Mouse (Mus musculus): Measurements from ENCODE around the gene Klhl36. TPM values are rescaled to one million over a fixed set of nuclear protein-coding genes. Genes with fewer than 3 reads are reported as not detected.
"Not testable (repeated sequence)": the region's sequence is repeated elsewhere in the genome, so short reads cannot be mapped to it uniquely, and the experiment has no call there.

The Klhl36 gene
- total RNA-seq, 4 experiments from 2014 or later: 7.4 to 8.6 (median 8.4) TPM

GRCm38 (mm10) chr8:119834676-119835075 lies 27.4 kb upstream of the Klhl36 start:
- DNase-seq (ENCODE audit: low spot score in 2 of 2): no peak

- DNase-seq (ENCODE audit: low spot score in 2 of 2): no peak
These were observed 26.8 kb upstream of the Klhl36 start for GRCm38 (mm10) chr8:119835270-119835669.

DNA sequence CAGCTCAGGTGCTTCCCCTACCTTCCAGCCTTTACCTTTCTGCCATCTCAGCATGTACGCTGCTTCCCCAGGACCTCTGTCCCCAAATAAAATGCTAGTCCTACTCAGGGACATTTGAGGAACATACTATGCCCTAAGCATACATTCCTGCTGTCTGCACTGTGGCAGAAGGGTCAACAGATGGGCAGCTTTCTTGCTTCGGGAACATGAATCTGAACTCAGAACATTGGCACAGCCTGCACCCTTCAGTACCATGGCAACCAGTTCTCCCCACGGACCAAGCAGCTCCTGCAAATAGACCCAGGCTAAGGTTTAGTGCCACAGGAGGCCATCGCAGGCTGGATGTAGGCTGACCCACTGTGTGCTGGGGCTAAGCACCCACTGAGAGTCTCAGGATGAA lies 25.2 kb upstream of the Klhl36 start:
- DNase-seq (ENCODE audit: low spot score in 2 of 2): no peak

- no peak for DNase-seq (ENCODE audit: low spot score in 2 of 2)
These were observed 24.5 kb upstream of the Klhl36 start for GRCm38 (mm10) chr8:119837553-119838071.

DNA sequence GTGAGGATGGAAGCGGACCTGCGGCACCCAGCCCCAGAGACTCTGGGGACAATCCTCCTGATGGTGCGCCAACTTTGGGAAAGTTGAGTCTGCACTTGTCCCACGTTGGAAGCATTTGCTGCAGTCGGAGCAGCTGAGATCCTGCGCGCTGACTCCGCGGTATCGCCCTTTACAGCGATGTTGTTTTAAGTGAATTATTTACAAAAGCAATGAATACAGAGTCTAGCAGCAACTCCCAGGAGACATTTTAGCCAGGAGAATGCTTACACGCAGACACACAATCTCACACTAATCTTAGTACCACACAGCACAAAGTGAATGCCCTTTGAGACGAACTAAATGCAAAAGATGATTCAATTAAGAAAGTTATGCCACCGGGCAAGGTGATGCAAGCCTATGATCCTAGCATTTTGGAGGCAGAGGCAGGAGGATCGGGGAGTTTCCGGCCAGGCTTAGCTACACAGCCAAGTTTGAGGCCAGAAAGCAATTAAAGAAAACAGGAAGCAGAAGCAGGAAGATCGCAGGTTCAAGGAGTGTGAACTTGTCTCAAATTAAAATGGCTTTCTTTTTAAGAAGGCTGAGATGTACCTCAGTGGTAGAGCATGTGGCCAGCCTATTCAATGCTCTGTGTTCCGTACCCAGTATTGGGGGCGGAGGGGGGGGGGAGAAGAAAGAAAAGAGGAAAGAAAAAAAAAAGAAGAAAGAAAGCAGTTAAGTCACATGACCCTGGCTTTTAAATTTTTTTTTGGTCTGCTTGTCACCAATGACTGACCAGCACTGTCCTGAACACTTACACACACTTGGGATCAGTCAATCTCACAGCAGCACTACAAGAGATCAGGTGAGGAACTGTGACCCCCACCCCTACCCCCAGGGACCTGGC lies 23.7 kb upstream of the Klhl36 start:
- no peak for DNase-seq (ENCODE audit: low spot score in 2 of 2)

DNA sequence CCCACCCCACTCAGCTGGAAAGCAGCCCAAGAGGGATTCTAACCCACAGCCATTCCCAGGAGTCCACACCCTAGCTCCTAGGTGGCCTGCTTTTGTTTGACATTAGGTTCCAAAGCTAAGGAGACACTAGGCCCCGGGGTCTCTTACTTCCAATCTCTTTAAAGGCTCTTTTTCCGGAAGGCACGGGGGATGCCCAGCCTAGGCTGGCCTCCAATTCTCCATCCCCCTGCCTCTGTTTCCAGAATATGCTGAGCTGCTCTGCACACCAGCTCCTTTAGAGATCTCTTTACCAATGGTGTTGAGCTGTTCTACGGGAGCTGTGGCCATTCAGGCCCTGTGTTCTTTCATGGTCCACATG lies 23.1 kb upstream of the Klhl36 start:
- no peak for DNase-seq (ENCODE audit: low spot score in 2 of 2)

DNA sequence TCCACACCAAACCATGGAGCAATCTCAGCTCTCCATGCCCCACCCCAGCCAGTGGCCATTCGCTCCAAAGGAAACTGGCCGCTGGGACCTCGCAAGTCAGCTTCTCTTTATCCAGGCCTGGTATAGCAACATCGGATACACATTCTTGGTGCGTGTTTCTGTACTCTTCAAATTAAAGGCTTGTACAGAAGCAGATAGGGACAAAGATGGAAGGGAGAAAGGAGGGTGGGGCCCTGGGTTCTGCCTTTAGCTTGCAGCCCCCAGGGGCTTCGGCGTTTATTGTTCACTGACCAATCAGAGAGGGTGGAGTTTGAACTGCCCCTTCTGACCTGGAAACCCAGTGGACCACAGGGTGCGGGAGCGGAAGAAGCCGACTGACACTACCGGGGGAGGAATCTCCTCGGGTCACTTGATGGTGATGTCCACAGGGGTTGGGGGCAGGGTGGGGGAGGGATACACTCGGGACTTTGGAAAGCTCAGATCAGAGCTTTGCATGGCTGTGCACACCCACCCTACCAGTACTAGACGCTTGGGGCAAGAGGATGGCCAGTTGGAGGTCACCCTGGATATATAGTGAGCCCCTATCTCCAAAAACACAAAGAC lies 22.5 kb upstream of the Klhl36 start:
- no peak for DNase-seq (ENCODE audit: low spot score in 2 of 2)

- DNase-seq (ENCODE audit: low spot score in 2 of 2): peak; percentile 89 to 95
These were observed 21.7 kb upstream of the Klhl36 start, which contains the start of gene Cotl1 for GRCm38 (mm10) chr8:119840275-119840808. Cotl1 (minus strand) TSS chr8:119840544.

- no peak for DNase-seq (ENCODE audit: low spot score in 2 of 2)
These were observed 21.1 kb upstream of the Klhl36 start for GRCm38 (mm10) chr8:119840905-119841411.

- DNase-seq (ENCODE audit: low spot score in 2 of 2): no peak
These were observed 18.6 kb upstream of the Klhl36 start for GRCm38 (mm10) chr8:119843444-119843843.

DNA sequence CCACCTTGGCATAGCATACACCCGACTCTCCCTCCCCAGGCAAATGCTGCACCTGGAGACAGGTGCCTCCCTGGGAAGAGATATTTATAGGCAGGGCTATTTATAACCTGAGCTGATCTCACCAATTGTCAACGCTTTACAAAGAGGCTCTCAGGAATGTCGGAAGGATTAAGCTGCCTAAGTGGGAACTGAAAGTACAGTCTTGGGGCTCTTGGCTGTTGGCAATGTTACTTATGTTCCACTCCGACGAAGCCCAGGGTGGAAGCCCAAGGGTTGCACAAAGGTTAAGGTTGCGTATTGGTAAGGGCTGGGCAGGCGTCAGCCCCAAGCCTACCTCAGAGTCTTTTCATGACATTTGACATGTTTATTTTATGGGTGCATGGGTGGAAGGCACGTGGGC lies 17.5 kb upstream of the Klhl36 start:
- no peak for DNase-seq (ENCODE audit: low spot score in 2 of 2)

GRCm38 (mm10) chr8:119845741-119846140 lies 16.3 kb upstream of the Klhl36 start:
- DNase-seq (ENCODE audit: low spot score in 2 of 2): not testable (repeated sequence)

DNA sequence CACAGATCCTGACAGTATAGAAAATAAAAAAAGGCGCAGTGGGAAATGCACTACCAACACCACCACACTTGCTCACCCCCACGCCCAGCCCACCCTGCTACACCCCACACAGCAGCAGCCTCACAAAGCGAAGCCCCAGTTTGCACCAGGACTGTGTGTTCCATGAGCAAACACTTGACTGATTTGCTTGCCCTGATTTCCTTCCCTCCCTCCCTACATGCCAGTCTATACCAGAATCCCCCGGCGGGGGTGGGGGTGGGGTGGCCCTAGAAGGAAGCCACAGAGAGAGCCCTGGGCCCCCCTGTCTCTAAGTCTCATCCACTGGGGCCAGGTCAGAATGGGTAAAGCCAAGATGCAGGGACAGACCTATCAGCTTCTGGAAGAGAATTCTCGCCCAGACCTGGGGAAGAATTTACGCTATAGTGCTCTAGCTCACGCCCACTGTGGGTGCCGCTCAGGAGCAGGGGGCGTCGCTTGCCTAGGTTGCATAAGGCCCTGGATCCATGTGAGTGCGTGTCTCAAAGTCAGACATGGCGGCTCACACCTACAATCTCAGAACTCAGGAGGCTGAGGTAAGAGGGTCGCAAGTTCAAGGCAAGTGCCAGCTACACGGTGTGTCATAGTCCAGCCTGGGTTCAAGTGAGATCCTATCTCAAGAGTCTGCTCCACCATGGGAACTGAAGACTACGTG lies 14.7 kb upstream of the Klhl36 start:
- no peak for DNase-seq (ENCODE audit: low spot score in 2 of 2)

DNA sequence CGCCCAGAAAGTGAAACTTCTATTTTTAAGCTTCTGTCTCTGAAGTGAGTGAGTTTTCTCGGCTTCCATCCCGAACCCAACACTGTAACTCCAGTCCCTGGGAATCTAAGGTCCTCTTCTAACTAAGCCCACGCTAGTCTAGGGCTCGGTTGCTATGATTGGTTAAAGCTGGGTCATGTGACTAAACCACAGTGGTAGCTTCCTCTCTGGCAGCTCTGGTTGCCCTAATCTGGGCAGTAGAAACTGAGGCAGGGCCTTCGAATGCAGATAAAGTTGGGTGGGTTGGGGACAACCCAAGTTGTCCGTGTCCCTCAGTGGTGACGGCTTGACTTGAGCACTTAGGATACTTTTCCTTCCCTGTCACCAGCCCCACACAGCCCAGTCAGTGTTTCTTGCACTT lies 8.5 kb upstream of the Klhl36 start:
- no peak for DNase-seq (ENCODE audit: low spot score in 2 of 2)

DNA sequence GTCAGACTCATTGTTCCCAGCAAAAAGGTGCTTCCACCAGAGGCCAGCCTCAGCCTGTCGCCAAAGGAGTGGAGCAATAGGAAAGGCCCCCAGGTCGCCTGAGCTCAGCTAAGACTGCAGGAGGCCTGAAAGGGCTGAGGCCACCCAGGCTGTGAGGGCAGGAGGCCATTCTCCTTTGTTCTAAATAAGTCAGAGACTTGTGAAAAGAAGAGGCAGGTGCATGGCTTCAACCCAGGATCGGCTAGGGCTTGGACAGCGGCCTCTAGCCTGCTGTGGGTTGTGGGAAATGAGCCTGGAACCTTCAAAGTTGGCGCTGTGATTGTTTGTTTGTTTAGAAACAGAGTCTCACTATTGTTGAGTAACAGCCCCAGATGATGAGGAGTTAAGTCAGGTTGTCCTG lies 8.0 kb upstream of the Klhl36 start:
- no peak for DNase-seq (ENCODE audit: low spot score in 2 of 2)

DNA sequence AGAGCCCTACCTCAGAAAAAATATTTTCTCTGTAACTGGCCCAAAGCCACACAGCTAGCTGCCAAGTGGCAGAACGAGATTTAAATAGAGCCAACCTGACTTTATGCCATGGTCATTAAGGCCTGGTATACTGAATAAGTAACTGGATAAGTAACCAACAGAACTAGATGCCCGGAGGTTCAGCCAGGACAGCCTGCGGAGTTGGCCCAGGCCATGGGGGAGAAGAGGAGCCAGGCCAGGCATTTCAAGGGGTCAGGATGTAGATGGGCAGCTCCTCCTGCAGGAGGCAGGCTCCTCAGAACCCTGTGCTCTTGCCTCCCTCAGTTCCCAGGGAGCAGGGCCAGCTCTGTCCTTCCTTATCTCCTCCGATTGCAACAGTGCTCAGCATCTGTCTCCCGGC lies 6.4 kb upstream of the Klhl36 start:
- no peak for DNase-seq (ENCODE audit: low spot score in 2 of 2)

- DNase-seq (ENCODE audit: low spot score in 2 of 2): no peak
These were observed 4.3 kb upstream of the Klhl36 start for GRCm38 (mm10) chr8:119857767-119858166.

GRCm38 (mm10) chr8:119862390-119862734 lies 296 bp downstream of the Klhl36 start:
- DNase-seq (ENCODE audit: low spot score in 2 of 2): no peak

GRCm38 (mm10) chr8:119862749-119863148 lies 683 bp downstream of the Klhl36 start:
- DNase-seq (ENCODE audit: low spot score in 2 of 2): no peak

- DNase-seq (ENCODE audit: low spot score in 2 of 2): no peak
These were observed 7.5 kb downstream of the Klhl36 start for GRCm38 (mm10) chr8:119869616-119870015.

- no peak for DNase-seq (ENCODE audit: low spot score in 2 of 2)
These were observed 11.1 kb downstream of the Klhl36 start for GRCm38 (mm10) chr8:119873181-119873580.

- DNase-seq (ENCODE audit: low spot score in 2 of 2): no peak
These were observed 19.2 kb downstream of the Klhl36 start for GRCm38 (mm10) chr8:119881301-119881700.
